Mouse (Mus musculus) hindbrain, embryonic 12.5 days (tissue): ENCODE measurements around the gene C1galt1. TPM values are rescaled to one million over a fixed set of nuclear protein-coding genes. Genes with fewer than 3 reads are reported as not detected.

Experiments
- ATAC-seq: fragments of 200-750 bp; cut with Nextera tagmentation; 2 replicates; pipeline ENCODE4 v1.8.0; 2017; ENCODE audit warnings: moderate TSS enrichment; ENCODE audit not compliant: low FRiP score
- H3K27ac ChIP-seq: fragments of 300-500 bp; sonication (generic); 2 replicates; pipeline ENCODE4 v1.5.1; 2016; ENCODE audit warnings: mild to moderate bottlenecking
- H3K27me3 ChIP-seq: fragments of 300-500 bp; sonication (generic); 2 replicates; pipeline ENCODE4 v1.6.1; 2016; ENCODE audit warnings: mild to moderate bottlenecking
- H3K36me3 ChIP-seq: fragments of 300-500 bp; sonication (generic); 2 replicates; pipeline ENCODE4 v1.6.1; 2016; ENCODE audit warnings: mild to moderate bottlenecking
- H3K4me1 ChIP-seq: fragments of 300-500 bp; sonication (generic); 2 replicates; pipeline ENCODE4 v1.6.1; 2016
- H3K4me2 ChIP-seq: fragments of 300-500 bp; sonication (generic); replicated peaks from 2 replicates; pipeline ENCODE4 v1.6.1; 2016; ENCODE audit warnings: mild to moderate bottlenecking
- H3K4me3 ChIP-seq: fragments of 300-500 bp; sonication (generic); 2 replicates; pipeline ENCODE4 v1.5.1; 2016; ENCODE audit warnings: mild to moderate bottlenecking
- H3K9ac ChIP-seq: fragments of 300-500 bp; sonication (generic); 2 replicates; pipeline ENCODE4 v1.6.1; 2016; ENCODE audit warnings: mild to moderate bottlenecking, moderate library complexity
- H3K9me3 ChIP-seq: fragments of 300-500 bp; sonication (generic); replicated peaks from 2 replicates; pipeline ENCODE4 v1.6.1; 2016; ENCODE audit warnings: mild to moderate bottlenecking
- WGBS: fragments of 180-500 bp; shearing (Covaris S2); methylation state at CpG from one replicate; pipeline ENCODE4 v1.1.7; 2016; 5-methylcytosine and 5-hydroxymethylcytosine counted together
- polyA plus RNA-seq: library from polyadenylated mRNA; unstranded; fragments of >200 nt; fragmentation: Nextera tagmentation; extraction: Ambion mirVana; gene quantifications from 2 replicates; pipeline ENCODE4 v1.2.1, GENCODE M21; 2016

The C1galt1 gene
- polyA plus RNA-seq, 1 experiment from 2014 or later = 2.0 TPM

- Histone ChIP-seq H3K9ac (no peak overlapping the region), H3K4me1 (no peaks in the 10 kb centered on the region), H3K36me3 (no peaks in the 10 kb centered on the region), H3K4me3 (no peak overlapping the region), H3K27me3 (no peaks in the 10 kb centered on the region), H3K9me3 (no peaks in the 10 kb centered on the region), H3K27ac (no peak overlapping the region), H3K4me2 (no peak overlapping the region)
- ATAC-seq = no peak
- WGBS = 95% methylated on average over 5 of the region's 5 CpGs
Observed at GRCm38 (mm10) chr6:7876836-7877235, 32.2 kb downstream of the C1galt1 start.

- Histone ChIP-seq H3K27ac (no peak overlapping the region), H3K9ac (no peak overlapping the region), H3K4me3 (no peak overlapping the region), H3K4me2 (no peak overlapping the region), H3K4me1 (no peaks in the 10 kb centered on the region), H3K9me3 (no peaks in the 10 kb centered on the region), H3K36me3 (no peaks in the 10 kb centered on the region), H3K27me3 (no peaks in the 10 kb centered on the region)
- WGBS = 75% methylated on average over 1 of the region's 1 CpGs
- no peak for ATAC-seq
Observed at GRCm38 (mm10) chr6:7881595-7882128, 37.0 kb downstream of the C1galt1 start.

GRCm38 (mm10) chr6:7882520-7882919 is 37.9 kb downstream of the C1galt1 start:
- H3K4me3 ChIP-seq = no peak overlapping the region
- H3K36me3 ChIP-seq = no peaks in the 10 kb centered on the region
- no peaks in the 10 kb centered on the region for H3K27me3 ChIP-seq
- no peak overlapping the region for H3K4me2 ChIP-seq
- H3K9ac ChIP-seq = no peak overlapping the region
- ATAC-seq = no peak
- 89% methylated on average over 13 of the region's 13 CpGs for WGBS
- no peak overlapping the region for H3K27ac ChIP-seq
- H3K9me3 ChIP-seq = no peaks in the 10 kb centered on the region
- no peaks in the 10 kb centered on the region for H3K4me1 ChIP-seq

- Histone ChIP-seq H3K9ac (no peak overlapping the region), H3K36me3 (no peaks in the 10 kb centered on the region), H3K4me1 (no peaks in the 10 kb centered on the region), H3K27me3 (no peaks in the 10 kb centered on the region), H3K4me3 (no peak overlapping the region), H3K27ac (no peak overlapping the region), H3K9me3 (no peaks in the 10 kb centered on the region), H3K4me2 (no peak overlapping the region)
- ATAC-seq = no peak
- WGBS = 80% methylated on average over 5 of the region's 5 CpGs
Observed at GRCm38 (mm10) chr6:7885994-7886684, 41.5 kb downstream of the C1galt1 start.

GRCm38 (mm10) chr6:7886685-7887004 is 42.0 kb downstream of the C1galt1 start:
- no peak overlapping the region for H3K27ac ChIP-seq
- WGBS = 90% methylated on average over 2 of the region's 2 CpGs
- H3K4me2 ChIP-seq = no peak overlapping the region
- no peak for ATAC-seq
- H3K4me3 ChIP-seq = no peak overlapping the region
- no peaks in the 10 kb centered on the region for H3K4me1 ChIP-seq
- no peak overlapping the region for H3K9ac ChIP-seq
- no peaks in the 10 kb centered on the region for H3K9me3 ChIP-seq
- no peaks in the 10 kb centered on the region for H3K36me3 ChIP-seq
- no peaks in the 10 kb centered on the region for H3K27me3 ChIP-seq

GRCm38 (mm10) chr6:7896339-7896738 is 51.7 kb downstream of the C1galt1 start:
- H3K9me3 ChIP-seq = no peaks in the 10 kb centered on the region
- no peaks in the 10 kb centered on the region for H3K27me3 ChIP-seq
- no peaks in the 10 kb centered on the region for H3K36me3 ChIP-seq
- H3K9ac ChIP-seq = no peak overlapping the region
- H3K4me1 ChIP-seq = no peaks in the 10 kb centered on the region
- H3K27ac ChIP-seq = no peak overlapping the region
- WGBS = 88% methylated on average over 5 of the region's 5 CpGs
- no peak overlapping the region for H3K4me2 ChIP-seq
- ATAC-seq = no peak
- no peak overlapping the region for H3K4me3 ChIP-seq

GRCm38 (mm10) chr6:7912015-7912414 is 67.4 kb downstream of the C1galt1 start:
- Histone ChIP-seq H3K9ac (no peak overlapping the region), H3K36me3 (no peaks in the 10 kb centered on the region), H3K4me2 (no peak overlapping the region), H3K4me1 (no peaks in the 10 kb centered on the region), H3K27me3 (no peaks in the 10 kb centered on the region), H3K27ac (no peak overlapping the region), H3K9me3 (no peaks in the 10 kb centered on the region), H3K4me3 (no peak overlapping the region)
- ATAC-seq = no peak
- 86% methylated on average over 2 of the region's 2 CpGs for WGBS

Other genes with a start within 250 kb of the C1galt1 start
- gene Asns, start 151.6 kb upstream of the C1galt1 start, polyA plus RNA-seq = 41.8 and 50.7 TPM in 2 replicates